Mouse (Mus musculus): Measurements from ENCODE around the gene Pttg1ip.

DNA sequence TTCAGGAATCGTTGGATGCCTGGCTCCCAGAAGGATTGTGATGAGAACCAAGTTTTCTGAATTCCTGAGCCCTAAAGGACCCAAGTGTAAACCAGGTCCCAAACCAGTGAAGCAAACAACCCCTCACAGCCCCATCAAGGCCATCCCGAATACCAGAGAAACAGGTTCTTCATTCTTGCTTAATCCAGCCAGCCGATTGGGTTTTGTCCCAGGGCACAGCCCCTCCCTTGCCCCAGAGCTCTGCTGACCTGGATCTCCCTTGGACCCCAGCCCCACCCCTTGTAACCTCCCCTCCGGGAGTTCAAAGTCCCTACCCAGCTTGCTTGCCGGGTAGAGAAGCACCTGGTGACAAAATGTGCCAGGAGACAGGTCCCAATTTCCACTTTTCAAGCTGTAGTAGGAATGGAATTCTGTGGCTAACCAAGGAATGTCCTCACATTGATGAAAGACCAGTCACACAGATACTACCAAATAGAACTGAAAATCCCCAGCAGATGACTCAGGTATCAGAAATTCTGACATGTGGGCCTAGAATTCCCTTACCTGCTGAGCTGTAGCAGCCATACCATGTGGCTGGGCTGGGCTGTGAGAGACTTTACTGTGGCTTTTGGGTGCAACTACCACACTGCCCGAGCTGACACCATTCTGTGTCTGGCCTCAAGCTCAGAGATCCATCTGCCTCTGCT lies 11.4 kb upstream of the Pttg1ip start:
- peak; percentile 82; the same call in 1 of the 2 replicates for TF ChIP-seq EP300 (IDR thresholded peaks at IDR 0.05; ENCODE audit: low read depth)
- no peak for TF ChIP-seq CTCF (IDR thresholded peaks at IDR 0.05; ENCODE audit: low read depth)

Measured in liver, postnatal 0 days (tissue).